Mouse (Mus musculus) neural tube, embryonic 12.5 days (tissue): ENCODE data around the gene Ssc4d. TPM values are rescaled to one million over a fixed set of nuclear protein-coding genes. Genes with fewer than 3 reads are reported as not detected.

Experiments
- ATAC-seq: fragments of 200-750 bp; cut with Nextera tagmentation; 2 replicates; pipeline ENCODE4 v1.8.0; 2017; ENCODE audit warnings: low read depth, mild to moderate bottlenecking, moderate TSS enrichment, moderate library complexity; ENCODE audit not compliant: low FRiP score
- H3K27ac ChIP-seq: fragments of 300-500 bp; sonication (generic); 2 replicates; pipeline ENCODE4 v1.5.1; 2016
- H3K27me3 ChIP-seq: fragments of 300-500 bp; sonication (generic); replicated peaks from 2 replicates; pipeline ENCODE4 v1.6.1; 2016; ENCODE audit warnings: mild to moderate bottlenecking
- H3K36me3 ChIP-seq: fragments of 300-500 bp; sonication (generic); 2 replicates; pipeline ENCODE4 v1.6.1; 2016; ENCODE audit warnings: mild to moderate bottlenecking
- H3K4me1 ChIP-seq: fragments of 300-500 bp; sonication (generic); 2 replicates; pipeline ENCODE4 v1.6.1; 2016
- H3K4me2 ChIP-seq: fragments of 300-500 bp; sonication (generic); replicated peaks from 2 replicates; pipeline ENCODE4 v1.6.1; 2016; ENCODE audit warnings: mild to moderate bottlenecking
- H3K4me3 ChIP-seq: fragments of 300-500 bp; sonication (generic); 2 replicates; pipeline ENCODE4 v1.5.1; 2016
- H3K9ac ChIP-seq: fragments of 300-500 bp; sonication (generic); 2 replicates; pipeline ENCODE4 v1.6.1; 2016; ENCODE audit warnings: mild to moderate bottlenecking
- H3K9me3 ChIP-seq: fragments of 300-500 bp; sonication (generic); 2 replicates; pipeline ENCODE4 v1.6.1; 2016; ENCODE audit warnings: mild to moderate bottlenecking
- WGBS: fragments of 180-500 bp; shearing (Covaris S2); methylation state at CpG from one replicate; pipeline ENCODE4 v1.1.7; 2016; 5-methylcytosine and 5-hydroxymethylcytosine counted together
- polyA plus RNA-seq: library from polyadenylated mRNA; unstranded; fragments of >200 nt; fragmentation: Nextera tagmentation; extraction: Ambion mirVana; gene quantifications from 2 replicates; pipeline ENCODE4 v1.2.1, GENCODE M21; 2016

The Ssc4d gene
- polyA plus RNA-seq, 1 experiment from 2014 or later = 1.7 TPM

DNA sequence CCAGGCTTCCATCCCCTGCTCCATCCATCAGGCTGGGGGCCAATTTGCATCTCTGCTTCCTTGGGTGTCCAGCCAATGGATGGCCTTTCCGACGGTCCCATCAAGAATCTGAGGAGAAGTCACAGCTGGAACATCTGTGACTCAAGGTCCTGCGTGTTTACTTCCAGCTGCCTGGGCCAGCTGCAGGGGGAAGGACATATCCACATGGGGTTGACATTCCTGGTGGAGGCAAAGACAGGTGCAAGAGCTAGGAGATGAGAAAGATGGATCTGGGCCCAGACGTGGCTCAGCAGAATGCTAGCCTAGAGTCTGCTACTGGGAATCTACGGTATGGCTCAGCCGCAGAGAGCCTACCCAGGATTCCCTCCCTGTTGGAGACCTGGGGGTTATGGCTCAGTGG lies 4.1 kb downstream of the Ssc4d start:
- Histone ChIP-seq H3K27me3 (no peaks in the 10 kb centered on the region), H3K27ac (no peak overlapping the region), H3K4me3 (no peak overlapping the region), H3K9ac (no peak overlapping the region), H3K9me3 (no peaks in the 10 kb centered on the region), H3K4me2 (no peak overlapping the region), H3K36me3 (no peaks in the 10 kb centered on the region), H3K4me1 (no peaks in the 10 kb centered on the region)
- no peak for ATAC-seq
- WGBS = 83% methylated on average over 6 of the region's 6 CpGs

GRCm38 (mm10) chr5:135968781-135969180 lies 5.5 kb downstream of the Ssc4d start:
- no peaks in the 10 kb centered on the region; the same call in 1 of the 2 replicates for H3K27me3 ChIP-seq
- no peak overlapping the region for H3K4me3 ChIP-seq
- ATAC-seq = no peak
- H3K27ac ChIP-seq = no peak overlapping the region
- no peak overlapping the region for H3K4me2 ChIP-seq
- no peaks in the 10 kb centered on the region for H3K4me1 ChIP-seq
- no peaks in the 10 kb centered on the region for H3K9me3 ChIP-seq
- WGBS = 68% methylated on average over 1 of the region's 1 CpGs
- H3K9ac ChIP-seq = no peak overlapping the region
- no peaks in the 10 kb centered on the region for H3K36me3 ChIP-seq

GRCm38 (mm10) chr5:135966866-135967265 lies 7.5 kb downstream of the Ssc4d start:
- Histone ChIP-seq H3K36me3 (no peaks in the 10 kb centered on the region), H3K4me3 (no peak overlapping the region), H3K9me3 (no peaks in the 10 kb centered on the region), H3K4me1 (peaks cover 8% of the 10 kb centered on the region), H3K27me3 (no peaks in the 10 kb centered on the region; the same call in 1 of the 2 replicates), H3K27ac (no peak overlapping the region), H3K4me2 (no peak overlapping the region), H3K9ac (no peak overlapping the region)
- 69% methylated on average over 9 of the region's 9 CpGs for WGBS
- ATAC-seq = no peak

DNA sequence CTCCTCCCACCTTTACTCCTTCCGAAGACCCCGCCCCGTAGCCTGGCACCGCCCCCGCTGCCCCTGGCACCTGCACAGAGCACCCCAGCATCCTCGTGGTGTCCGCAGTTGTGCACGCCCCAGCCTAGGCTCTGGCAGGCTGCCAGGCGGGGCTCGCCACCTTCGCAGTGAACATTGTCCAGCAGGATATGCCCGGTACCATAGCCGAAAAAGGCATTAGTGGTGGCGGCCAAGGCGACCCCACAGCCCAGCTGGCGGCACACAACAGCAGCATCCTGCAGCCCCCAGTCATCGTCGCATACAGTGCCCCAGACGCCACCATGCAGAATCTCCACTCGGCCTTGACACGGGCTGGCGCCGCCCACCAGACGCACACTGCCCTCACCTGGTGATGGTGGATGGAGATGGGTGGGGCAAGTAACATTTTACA lies 8.8 kb downstream of the Ssc4d start:
- Histone ChIP-seq H3K4me3 (no peak overlapping the region), H3K36me3 (no peaks in the 10 kb centered on the region), H3K4me1 (peaks cover 11% of the 10 kb centered on the region), H3K27ac (no peak overlapping the region), H3K27me3 (no peaks in the 10 kb centered on the region; the same call in 1 of the 2 replicates), H3K4me2 (peak overlapping the region; percentile 42), H3K9ac (no peak overlapping the region), H3K9me3 (no peaks in the 10 kb centered on the region)
- WGBS = 10% methylated on average over 24 of the region's 24 CpGs
- ATAC-seq = no peak

GRCm38 (mm10) chr5:135963280-135963627 lies 11.1 kb downstream of the Ssc4d start:
- no peaks in the 10 kb centered on the region for H3K36me3 ChIP-seq
- peak overlapping the region; percentile 94 for H3K27ac ChIP-seq
- H3K4me3 ChIP-seq = peak overlapping the region; percentile 58
- H3K9me3 ChIP-seq = no peaks in the 10 kb centered on the region
- peak overlapping the region; percentile 96 for H3K4me2 ChIP-seq
- H3K27me3 ChIP-seq = no peaks in the 10 kb centered on the region; the same call in 1 of the 2 replicates
- H3K4me1 ChIP-seq = peaks cover 11% of the 10 kb centered on the region
- 6% methylated on average over 6 of the region's 6 CpGs for WGBS
- H3K9ac ChIP-seq = peak overlapping the region; percentile 89
- ATAC-seq = no peak

DNA sequence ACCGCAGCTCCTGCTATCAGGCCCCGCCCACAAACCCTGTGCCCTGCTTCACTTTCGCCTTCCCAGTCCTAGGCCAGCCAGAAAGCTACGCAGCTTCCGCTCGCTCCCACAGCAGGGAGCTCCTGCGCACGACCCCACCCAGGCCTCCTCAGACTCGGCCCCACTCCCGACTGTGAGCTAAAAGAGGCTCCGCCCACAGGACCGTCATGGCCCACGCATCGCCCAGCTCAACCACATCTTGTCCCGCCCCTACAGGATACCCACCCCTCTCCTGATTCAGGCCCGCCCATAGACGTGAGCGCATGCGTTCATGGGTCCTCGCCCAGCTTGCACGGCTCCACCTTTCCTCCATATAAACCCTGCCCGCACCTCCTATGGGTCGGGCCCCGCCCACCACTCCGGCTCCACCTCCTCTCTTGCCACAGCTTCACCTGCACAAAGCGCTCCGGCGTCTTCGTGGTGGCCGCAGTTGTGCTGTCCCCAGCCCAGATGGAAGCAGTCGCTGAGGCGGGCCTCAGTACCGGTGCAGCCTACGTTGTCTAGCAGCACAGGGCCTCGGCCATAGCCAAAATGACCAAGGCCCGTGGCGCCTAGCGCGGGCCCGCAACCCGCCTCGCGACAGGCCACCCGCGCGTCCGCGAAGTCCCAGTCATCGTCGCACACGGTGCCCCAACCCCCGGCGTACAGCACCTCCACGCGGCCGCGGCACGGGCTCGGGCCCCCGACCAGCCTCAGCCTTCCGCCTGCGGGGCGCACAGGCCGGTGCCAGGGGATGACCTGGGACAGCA lies 11.6 kb downstream of the Ssc4d start:
- peak; percentile 95 for ATAC-seq
- Histone ChIP-seq H3K9ac (peak overlapping the region; percentile 89), H3K27me3 (no peaks in the 10 kb centered on the region; the same call in 1 of the 2 replicates), H3K4me1 (peaks cover 11% of the 10 kb centered on the region), H3K36me3 (no peaks in the 10 kb centered on the region), H3K9me3 (no peaks in the 10 kb centered on the region), H3K4me3 (peak overlapping the region; percentile 58), H3K27ac (peak overlapping the region; percentile 94), H3K4me2 (peak overlapping the region; percentile 96)
- WGBS = under 1% methylated on average over 64 of the region's 64 CpGs

GRCm38 (mm10) chr5:135962125-135962491 lies 12.2 kb downstream of the Ssc4d start:
- peak overlapping the region; percentile 94 for H3K27ac ChIP-seq
- H3K27me3 ChIP-seq = no peaks in the 10 kb centered on the region; the same call in 1 of the 2 replicates
- no peaks in the 10 kb centered on the region for H3K36me3 ChIP-seq
- H3K4me2 ChIP-seq = peak overlapping the region; percentile 96
- 1% methylated on average over 11 of the region's 11 CpGs for WGBS
- H3K4me3 ChIP-seq = peak overlapping the region; percentile 58
- no peaks in the 10 kb centered on the region for H3K9me3 ChIP-seq
- H3K4me1 ChIP-seq = peaks cover 11% of the 10 kb centered on the region
- H3K9ac ChIP-seq = 0 out of 2 replicates have a peak overlapping the region, but pooled peaks have one; percentile 35
- ATAC-seq = peak; percentile 2; the same call in 1 of the 2 replicates

DNA sequence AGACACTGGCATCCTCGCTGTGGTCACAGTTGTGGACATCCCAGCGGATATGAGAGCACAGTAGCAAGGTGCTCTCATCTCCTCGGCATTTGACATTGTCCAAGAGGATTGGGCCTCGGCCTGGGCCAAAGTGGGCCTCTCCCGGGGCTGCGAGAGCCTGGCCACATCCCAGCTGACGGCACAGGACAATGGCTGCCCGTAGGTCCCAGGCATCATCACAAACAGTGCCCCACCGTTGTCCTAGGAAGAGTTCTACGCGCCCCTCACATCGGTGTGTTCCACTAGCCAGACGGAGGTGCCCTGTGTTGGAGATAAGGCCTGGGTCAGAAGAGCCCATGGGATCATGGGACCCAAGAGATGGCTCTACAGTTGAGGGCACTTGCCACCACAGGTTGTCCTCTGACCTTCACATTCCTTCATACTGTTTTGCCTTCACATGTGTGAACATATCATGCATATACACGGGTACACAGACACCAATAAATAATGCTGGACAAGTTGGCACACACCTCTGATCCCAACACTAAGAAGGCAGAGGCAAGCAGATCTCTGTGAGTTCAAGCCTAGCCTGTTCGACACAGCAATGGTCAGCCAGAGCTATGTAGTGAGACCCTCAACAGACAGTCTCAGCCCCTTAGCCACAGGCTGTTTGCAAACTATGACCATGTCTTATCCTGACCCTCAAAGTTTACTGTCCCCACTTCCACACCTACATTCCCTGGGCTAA lies 13.3 kb downstream of the Ssc4d start:
- Histone ChIP-seq H3K9ac (no peak overlapping the region), H3K4me3 (no peak overlapping the region), H3K36me3 (no peaks in the 10 kb centered on the region), H3K4me1 (peaks cover 11% of the 10 kb centered on the region), H3K9me3 (no peaks in the 10 kb centered on the region), H3K27me3 (no peaks in the 10 kb centered on the region; the same call in 1 of the 2 replicates), H3K27ac (no peak overlapping the region), H3K4me2 (peak overlapping the region; percentile 96; the same call in 1 of the 2 replicates)
- ATAC-seq = no peak
- 95% methylated on average over 15 of the region's 15 CpGs for WGBS

GRCm38 (mm10) chr5:135959911-135960310 lies 14.4 kb downstream of the Ssc4d start:
- Histone ChIP-seq H3K36me3 (no peaks in the 10 kb centered on the region), H3K9me3 (no peaks in the 10 kb centered on the region), H3K9ac (no peak overlapping the region), H3K4me2 (no peak overlapping the region), H3K27ac (no peak overlapping the region), H3K4me3 (no peak overlapping the region), H3K4me1 (peaks cover 11% of the 10 kb centered on the region), H3K27me3 (no peaks in the 10 kb centered on the region; the same call in 1 of the 2 replicates)
- no peak for ATAC-seq
- WGBS = 96% methylated on average over 7 of the region's 7 CpGs

DNA sequence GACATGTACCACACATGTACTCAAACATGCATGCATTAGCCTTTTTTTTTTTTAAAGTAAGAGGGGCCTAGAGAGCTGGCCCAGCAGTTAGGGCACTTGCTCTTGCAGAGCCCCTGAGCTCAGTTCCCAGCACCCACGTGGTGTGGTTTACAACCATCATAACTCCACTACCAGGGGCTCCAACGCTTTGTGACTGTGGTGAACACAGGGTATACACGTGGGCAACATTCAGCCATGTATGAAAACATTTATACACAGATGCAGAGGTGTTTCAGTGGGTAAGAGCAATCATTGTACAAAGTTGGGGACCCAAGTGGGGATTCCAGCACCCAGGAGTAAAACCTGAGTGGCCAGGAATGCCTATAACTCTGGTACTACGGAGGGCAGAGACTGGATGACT lies 16.0 kb downstream of the Ssc4d start:
- ATAC-seq = no peak
- WGBS = 86% methylated on average over 4 of the region's 4 CpGs
- H3K36me3 ChIP-seq = no peaks in the 10 kb centered on the region
- no peaks in the 10 kb centered on the region for H3K9me3 ChIP-seq
- H3K9ac ChIP-seq = no peak overlapping the region
- peak overlapping the region; percentile 53; the same call in 1 of the 2 replicates for H3K4me2 ChIP-seq
- no peak overlapping the region for H3K27ac ChIP-seq
- peaks cover 11% of the 10 kb centered on the region for H3K4me1 ChIP-seq
- no peak overlapping the region for H3K4me3 ChIP-seq
- no peaks in the 10 kb centered on the region for H3K27me3 ChIP-seq

GRCm38 (mm10) chr5:135957207-135957974 lies 16.9 kb downstream of the Ssc4d start:
- H3K9me3 ChIP-seq = no peaks in the 10 kb centered on the region
- H3K4me1 ChIP-seq = peaks cover 6% of the 10 kb centered on the region
- 9% methylated on average over 28 of the region's 28 CpGs for WGBS
- H3K27ac ChIP-seq = peak overlapping the region; percentile 51; the same call in 1 of the 2 replicates
- peak overlapping the region; percentile 53 for H3K4me2 ChIP-seq
- H3K36me3 ChIP-seq = no peaks in the 10 kb centered on the region
- ATAC-seq = peak; percentile 74
- H3K4me3 ChIP-seq = peak overlapping the region; percentile 24
- no peaks in the 10 kb centered on the region for H3K27me3 ChIP-seq
- no peak overlapping the region for H3K9ac ChIP-seq
